Mouse (Mus musculus) bone marrow, adult 2 months (tissue): ENCODE measurements around the gene Cacul1. TPM values are rescaled to one million over a fixed set of nuclear protein-coding genes. Genes with fewer than 3 reads are reported as not detected.

ENCODE experiments used
- H3K27ac ChIP-seq: fragments of 200-500 bp; 2 replicates; pipeline ENCODE4 v1.5.1; 2012; ENCODE audit warnings: low read depth, mild to moderate bottlenecking, control low read depth, inconsistent platforms, low read length; ENCODE audit not compliant: control insufficient read depth, poor library complexity, insufficient read depth
- H3K4me1 ChIP-seq: fragments of 200-500 bp; 2 replicates; pipeline ENCODE4 v1.6.1; 2011; ENCODE audit warnings: low read length; ENCODE audit not compliant: control insufficient read depth, insufficient read depth
- H3K4me3 ChIP-seq: fragments of 200-500 bp; replicated peaks from 2 replicates; pipeline ENCODE3; 2011; ENCODE audit warnings: mild to moderate bottlenecking, low read depth, low read length, control low read depth; ENCODE audit not compliant: control insufficient read depth
- CTCF ChIP-seq: fragments of 200-500 bp; IDR thresholded peaks from 2 replicates; pipeline ENCODE4 v1.5.1; 2011; ENCODE audit warnings: low read length, control low read depth; ENCODE audit not compliant: control insufficient read depth, insufficient read depth
- POLR2A ChIP-seq: fragments of 200-500 bp; IDR thresholded peaks from 2 replicates; pipeline ENCODE4 v1.6.1; 2011; ENCODE audit warnings: low read depth, mild to moderate bottlenecking, control low read depth, low read length, borderline replicate concordance; ENCODE audit not compliant: control insufficient read depth
- WGBS: fragments of 180-500 bp; shearing (Covaris S2); methylation state at CpG from one replicate; pipeline ENCODE4 v1.1.7; 2018; 5-methylcytosine and 5-hydroxymethylcytosine counted together
- polyA plus RNA-seq: library from polyadenylated mRNA; stranded (reverse); fragments of >200 nt; gene quantifications from 2 replicates; pipeline ENCODE4 v1.2.4, GENCODE M21; 2011; ENCODE audit warnings: low replicate concordance; ENCODE audit not compliant: missing spikeins, insufficient read depth, insufficient read length

The Cacul1 gene
- polyA plus RNA-seq, 1 experiment, result 11.4 TPM

DNA sequence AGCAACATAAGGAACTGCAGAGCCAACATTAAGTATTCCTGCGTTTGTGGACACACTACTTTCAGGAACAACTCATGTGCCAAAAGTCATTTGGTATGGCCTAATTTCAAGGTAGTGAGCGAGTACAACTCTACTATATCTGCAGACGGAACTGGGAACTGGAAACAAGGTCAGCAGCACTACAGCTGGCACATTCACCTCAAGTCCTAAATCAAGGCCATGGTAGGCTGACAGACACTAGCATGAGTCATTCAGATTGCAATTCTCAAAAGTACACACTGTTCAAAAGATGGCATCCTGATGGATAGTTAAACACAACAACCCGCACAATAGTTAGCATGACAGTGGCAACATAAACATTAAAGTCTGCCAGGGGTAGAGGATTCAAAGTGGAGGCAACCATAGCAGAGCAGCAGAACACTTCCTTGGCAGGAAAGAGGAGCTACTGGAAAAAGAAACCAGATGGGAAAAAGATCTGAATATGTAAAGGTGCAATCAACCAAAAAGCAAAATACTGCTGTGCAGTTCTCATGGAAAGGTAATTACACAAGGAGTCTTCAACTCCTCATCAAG is 25.9 kb downstream of the Cacul1 start:
- TF ChIP-seq CTCF (no peak), POLR2A (no peak)
- no peak overlapping the region for H3K4me3 ChIP-seq
- H3K4me1 ChIP-seq, result no peaks in the 10 kb centered on the region; the same call in 1 of the 2 replicates
- H3K27ac ChIP-seq, result no peak overlapping the region
- WGBS, result 86% methylated on average over 4 of the region's 4 CpGs

DNA sequence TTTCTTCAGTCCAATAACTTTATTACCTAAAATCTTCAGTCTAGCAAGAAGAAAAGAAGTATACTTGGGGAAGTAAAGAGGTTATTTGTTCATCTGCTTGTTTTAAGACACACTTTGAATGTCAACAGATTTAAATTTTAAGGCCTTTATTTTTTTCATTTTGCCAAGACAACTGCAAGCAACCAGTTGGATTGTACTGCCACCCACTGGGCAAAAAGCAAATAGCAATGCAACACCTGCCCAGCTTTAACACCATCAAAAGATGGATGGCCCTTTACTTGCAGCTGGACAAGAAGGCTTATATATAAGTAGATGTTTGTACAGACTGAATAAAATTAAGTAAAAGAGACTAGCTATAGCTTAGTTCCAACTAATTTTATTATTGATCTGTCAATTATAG is 27.3 kb downstream of the Cacul1 start:
- no peak overlapping the region for H3K4me3 ChIP-seq
- H3K4me1 ChIP-seq, result no peaks in the 10 kb centered on the region; the same call in 1 of the 2 replicates
- TF ChIP-seq CTCF, result peak; percentile 35; the same call in 1 of the 2 replicates
- TF ChIP-seq POLR2A, result no peak
- H3K27ac ChIP-seq, result no peak overlapping the region

DNA sequence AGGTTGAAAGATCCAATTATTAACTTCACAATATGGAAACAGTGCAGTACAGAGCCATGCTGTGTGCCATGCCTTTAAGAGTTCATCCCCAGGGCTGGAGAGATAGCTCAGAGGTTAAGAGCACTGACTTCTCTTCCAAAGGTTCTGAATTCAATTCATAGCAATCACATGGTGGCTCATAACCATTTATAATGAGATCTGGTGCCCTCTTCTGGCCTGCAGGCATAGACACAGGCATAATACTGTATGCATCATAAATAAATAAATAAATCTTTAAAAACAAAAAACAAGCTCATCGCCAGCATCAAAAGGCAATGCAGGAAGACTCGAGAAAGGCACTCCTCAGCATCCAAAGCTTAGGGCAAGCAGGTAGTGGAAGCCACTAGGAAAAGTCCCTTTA is 37.5 kb downstream of the Cacul1 start:
- no peaks in the 10 kb centered on the region for H3K4me1 ChIP-seq
- TF ChIP-seq POLR2A (no peak), CTCF (no peak)
- WGBS, result 75% methylated on average over 2 of the region's 2 CpGs
- H3K27ac ChIP-seq, result no peak overlapping the region
- H3K4me3 ChIP-seq, result no peak overlapping the region

DNA sequence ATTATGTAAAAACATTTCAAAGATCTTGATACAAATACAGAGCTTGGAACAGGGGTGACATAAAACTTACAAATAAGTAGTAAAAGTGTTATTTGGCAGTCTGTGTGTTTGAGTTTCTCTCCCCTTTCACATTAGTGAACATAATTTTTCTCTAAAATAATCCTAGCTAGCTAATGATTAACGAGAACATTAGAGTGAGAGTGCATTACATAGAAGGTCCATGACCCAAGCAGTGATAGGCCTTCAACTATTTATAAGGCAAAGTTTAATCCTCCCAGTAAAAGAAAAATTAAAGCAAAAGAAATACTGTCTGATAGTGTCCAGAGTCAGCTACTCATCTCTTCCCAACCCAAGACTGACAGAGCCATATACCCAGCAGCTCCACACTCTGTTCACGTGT is 48.9 kb downstream of the Cacul1 start:
- no peak overlapping the region for H3K27ac ChIP-seq
- 88% methylated on average over 2 of the region's 2 CpGs for WGBS
- TF ChIP-seq POLR2A (no peak), CTCF (no peak)
- no peak overlapping the region for H3K4me3 ChIP-seq
- no peaks in the 10 kb centered on the region; the same call in 1 of the 2 replicates for H3K4me1 ChIP-seq

DNA sequence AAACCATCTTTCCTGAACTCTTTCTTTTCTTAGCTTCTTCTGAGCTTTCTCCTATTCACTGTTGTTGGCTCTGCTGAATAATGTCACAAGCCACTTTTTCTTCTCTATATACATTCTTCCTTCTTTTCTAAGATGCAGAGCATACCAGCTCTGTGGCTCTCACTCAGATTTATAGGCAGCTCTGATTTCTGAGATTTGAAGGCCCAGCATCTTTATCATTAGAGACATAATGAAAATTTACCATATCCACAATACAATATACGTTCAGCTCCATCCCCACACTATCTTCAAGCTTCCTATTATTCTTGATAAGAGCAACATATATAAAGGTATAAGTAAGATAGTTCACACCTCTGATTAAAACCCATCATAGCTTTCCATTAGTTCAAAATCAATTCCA is 50.7 kb downstream of the Cacul1 start:
- WGBS, result 89% methylated on average over 1 of the region's 1 CpGs
- Histone ChIP-seq H3K27ac (no peak overlapping the region), H3K4me3 (no peak overlapping the region), H3K4me1 (no peaks in the 10 kb centered on the region)
- TF ChIP-seq POLR2A (no peak), CTCF (no peak)

DNA sequence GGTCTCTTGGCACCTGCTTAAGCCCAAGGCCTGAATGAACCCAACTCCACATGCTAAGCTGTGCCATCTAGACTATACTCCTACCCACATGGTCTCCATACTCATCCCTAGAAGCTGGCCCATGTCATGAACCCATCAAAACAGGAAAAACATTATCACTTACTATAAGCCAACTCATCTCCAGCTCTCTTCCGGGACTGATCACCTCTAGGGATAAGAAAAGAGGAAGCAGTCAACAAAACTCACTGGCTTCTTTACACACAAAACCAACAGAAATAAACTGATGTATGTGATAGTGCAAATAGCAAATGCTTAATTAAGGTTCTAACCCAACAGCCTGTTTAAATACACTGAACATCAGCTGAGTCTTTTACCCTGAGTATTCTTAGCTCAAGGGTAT is 51.5 kb downstream of the Cacul1 start:
- 44% methylated on average over 1 of the region's 1 CpGs for WGBS

DNA sequence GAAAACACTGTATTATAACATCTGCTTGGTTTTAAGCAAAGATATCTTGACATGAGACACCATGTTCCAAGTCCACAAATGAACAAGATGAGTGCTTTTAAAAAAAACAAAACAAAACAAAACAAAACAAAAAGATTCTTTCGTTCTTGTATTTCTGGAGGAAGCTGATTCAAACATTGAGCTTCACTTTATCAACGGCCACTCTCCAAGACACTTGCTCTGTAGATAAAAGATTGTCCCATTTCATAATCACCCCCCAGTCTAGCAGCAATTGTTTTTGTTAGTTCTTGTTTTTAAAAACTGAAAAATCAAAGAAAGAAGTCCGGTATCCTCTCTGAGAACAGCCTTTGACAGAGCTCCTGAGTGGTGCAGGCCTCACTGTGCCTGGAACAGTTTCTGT is 52.2 kb downstream of the Cacul1 start:
- Histone ChIP-seq H3K4me3 (no peak overlapping the region), H3K27ac (no peak overlapping the region), H3K4me1 (no peaks in the 10 kb centered on the region)
- 73% methylated on average over 3 of the region's 3 CpGs for WGBS
- TF ChIP-seq CTCF (no peak), POLR2A (no peak)

More for the DNA sequence above, 51.5 kb downstream of the Cacul1 start:
- Histone ChIP-seq H3K4me1 (no peaks in the 10 kb centered on the region), H3K27ac (no peak overlapping the region), H3K4me3 (no peak overlapping the region)
- TF ChIP-seq POLR2A (no peak), CTCF (no peak)

DNA sequence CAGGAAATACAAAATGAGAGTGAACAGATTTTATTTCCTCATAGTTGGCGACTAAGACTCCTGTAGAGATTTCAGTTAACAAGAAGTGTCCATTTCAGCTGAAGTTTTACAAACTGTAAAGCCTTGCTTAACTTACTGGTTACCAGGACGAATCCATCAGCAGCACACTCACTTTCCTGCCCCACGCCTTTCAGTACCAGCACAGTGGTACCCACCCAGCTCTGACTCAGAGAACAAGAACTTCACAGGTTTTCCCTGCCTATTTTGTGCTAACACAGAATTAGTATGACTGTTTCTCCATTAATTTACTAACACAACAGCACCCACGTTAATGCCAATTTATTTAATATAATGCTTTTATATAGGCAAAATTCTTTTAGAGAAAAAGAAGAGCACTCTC is 53.9 kb downstream of the Cacul1 start:
- Histone ChIP-seq H3K4me1 (no peaks in the 10 kb centered on the region), H3K27ac (no peak overlapping the region), H3K4me3 (no peak overlapping the region)
- WGBS, result 70% methylated on average over 4 of the region's 4 CpGs
- TF ChIP-seq CTCF (no peak), POLR2A (no peak)

DNA sequence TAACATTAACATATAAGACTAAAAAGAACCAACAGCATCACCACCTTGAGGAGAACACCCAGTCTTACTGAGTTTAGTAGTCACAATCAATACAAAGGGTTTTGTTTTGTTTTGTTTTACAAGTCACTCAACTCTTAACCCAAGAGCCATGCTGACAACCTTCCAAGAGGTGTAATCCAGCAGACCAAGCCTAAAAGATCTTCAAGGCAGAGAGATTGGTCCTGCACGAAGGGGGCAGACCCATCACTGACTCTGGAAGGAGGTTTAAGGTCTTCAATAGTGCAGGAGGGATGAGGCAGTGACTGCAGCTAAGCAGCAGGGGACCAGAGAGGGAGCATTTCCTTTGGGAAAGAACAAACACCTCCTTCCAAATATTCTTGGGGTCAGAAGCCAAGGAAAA is 55.7 kb downstream of the Cacul1 start:
- H3K4me3 ChIP-seq, result no peak overlapping the region
- H3K27ac ChIP-seq, result no peak overlapping the region
- 90% methylated on average over 1 of the region's 1 CpGs for WGBS
- H3K4me1 ChIP-seq, result no peaks in the 10 kb centered on the region
- TF ChIP-seq CTCF (no peak), POLR2A (no peak)
